Mouse (Mus musculus) heart, adult 2 months (tissue): ENCODE results near the gene Gzmc. TPM values are rescaled to one million over a fixed set of nuclear protein-coding genes. Genes with fewer than 3 reads are reported as not detected.
"Not testable (repeated sequence)": the region's sequence is repeated elsewhere in the genome, so short reads cannot be mapped to it uniquely, and the experiment has no call there.

Source experiments
- DNase-seq, 2 experiments: peaks; one replicate each; pipeline ENCODE4 v3.0.0; 2021
- H3K27ac ChIP-seq: fragments of 200-600 bp; 2 replicates; pipeline ENCODE4 v1.8.1; 2022
- H3K27me3 ChIP-seq: fragments of 200-500 bp; 2 replicates; pipeline ENCODE4 v1.6.1; 2012; ENCODE audit warnings: mild to moderate bottlenecking, low read length, inconsistent platforms, mixed read lengths; ENCODE audit not compliant: control insufficient read depth, insufficient read depth
- H3K36me3 ChIP-seq: fragments of 200-500 bp; 2 replicates; pipeline ENCODE4 v1.6.1; 2012; ENCODE audit warnings: low read length, inconsistent platforms; ENCODE audit not compliant: control insufficient read depth, insufficient read depth
- H3K4me1 ChIP-seq: fragments of 200-500 bp; 2 replicates; pipeline ENCODE4 v1.6.1; 2011; ENCODE audit warnings: low read length; ENCODE audit not compliant: control insufficient read depth, insufficient read depth
- H3K4me3 ChIP-seq: fragments of 200-600 bp; 2 replicates; pipeline ENCODE4 v1.8.1; 2022
- H3K79me2 ChIP-seq: fragments of 200-500 bp; replicated peaks from 2 replicates; pipeline ENCODE4 v1.6.1; 2012; ENCODE audit warnings: mild to moderate bottlenecking, inconsistent platforms, low read length, moderate library complexity, mixed read lengths; ENCODE audit not compliant: control insufficient read depth, insufficient read depth
- H3K9ac ChIP-seq: fragments of 200-500 bp; 2 replicates; pipeline ENCODE4 v1.6.1; 2012; ENCODE audit warnings: low read depth, mild to moderate bottlenecking, control low read depth, inconsistent platforms, low read length, mixed read lengths
- CTCF ChIP-seq: fragments of 200-600 bp; IDR thresholded peaks from 2 replicates; pipeline ENCODE4 v1.8.1; 2022; ENCODE audit warnings: antibody characterized with exemption, mild to moderate bottlenecking, moderate library complexity
- EP300 ChIP-seq: fragments of 200-500 bp; IDR thresholded peaks from 2 replicates; pipeline ENCODE4 v1.6.1; 2011; ENCODE audit warnings: low read depth, low read length, control low read depth; ENCODE audit not compliant: insufficient read depth
- POLR2A ChIP-seq: fragments of 200-500 bp; IDR thresholded peaks from 2 replicates; pipeline ENCODE4 v1.6.1; 2011; ENCODE audit warnings: mild to moderate bottlenecking, low read depth, low read length, control low read depth; ENCODE audit not compliant: insufficient read depth
- WGBS: fragments of 180-500 bp; shearing (Covaris S2); methylation state at CpG from one replicate; pipeline ENCODE4 v1.1.7; 2018; 5-methylcytosine and 5-hydroxymethylcytosine counted together
- intact Hi-C: fragments of 180-260 bp; cut with DNase I; formaldehyde crosslinking; loops from one replicate; pipeline ENCODE4 v1.15.1; 2025
- polyA plus RNA-seq: library from polyadenylated mRNA; depleted of rRNA; stranded (reverse); fragments of >200 nt; gene quantifications from 2 replicates; pipeline ENCODE4 v1.2.3, GENCODE M21; 2012
- total RNA-seq, 2 experiments: library from RNA; stranded (reverse); gene quantifications; 2 replicates each; pipeline ENCODE4 v1.2.3; 2021

The Gzmc gene
- total and polyA plus RNA-seq, 3 experiments, result not detected

- intact Hi-C loops, result no loop called here
- DNase-seq, result no peak
- no peaks in the 10 kb centered on the region for H3K27me3 ChIP-seq
- H3K79me2 ChIP-seq, result no peaks in the 10 kb centered on the region
- H3K27ac ChIP-seq, result no peak overlapping the region
- TF ChIP-seq CTCF (0 out of 2 replicates have a peak, but pooled peaks have one; percentile 2), POLR2A (no peak), EP300 (no peak)
- no peaks in the 10 kb centered on the region for H3K36me3 ChIP-seq
- H3K9ac ChIP-seq, result no peak overlapping the region
- no peaks in the 10 kb centered on the region for H3K4me1 ChIP-seq
- no peak overlapping the region for H3K4me3 ChIP-seq
Observed at GRCm38 (mm10) chr14:56240409-56240808, 6.0 kb upstream of the Gzmc start.

- intact Hi-C loops, result no loop called here
- no peaks in the 10 kb centered on the region for H3K79me2 ChIP-seq
- no peak within 1 kb of the TSS for H3K4me3 ChIP-seq
- H3K4me1 ChIP-seq, result no peaks in the 10 kb centered on the region
- TF ChIP-seq CTCF (no peak), EP300 (no peak), POLR2A (no peak)
- no peaks in the 10 kb centered on the region for H3K36me3 ChIP-seq
- H3K9ac ChIP-seq, result no peak within 1 kb of the TSS
- no peaks in the 10 kb centered on the region for H3K27me3 ChIP-seq
- H3K27ac ChIP-seq, result no peak within 1 kb of the TSS
- no peak for DNase-seq
- 84% methylated on average over 4 of the region's 4 CpGs for WGBS
Observed at GRCm38 (mm10) chr14:56211317-56211716, 23.1 kb downstream of the Gzmc start, which contains the start of gene Gzmf. Gzmf (minus strand) TSS chr14:56211417.

GRCm38 (mm10) chr14:56205613-56206012, 28.8 kb downstream of the Gzmc start:
- DNase-seq, result no peak
- intact Hi-C loops, result loop anchor here (5.0 kb wide), 1 partner anchor 97 kb away; no protein-coding TSS in a partner anchor
- WGBS, result 78% methylated on average over 1 of the region's 1 CpGs

GRCm38 (mm10) chr14:56205021-56205420, 29.4 kb downstream of the Gzmc start:
- H3K4me3 ChIP-seq, H3K36me3 ChIP-seq, H3K4me1 ChIP-seq, H3K27ac ChIP-seq, H3K79me2 ChIP-seq, H3K9ac ChIP-seq, H3K27me3 ChIP-seq, DNase-seq: not testable (repeated sequence)
- WGBS, result 41% methylated on average over 5 of the region's 5 CpGs
- TF ChIP-seq CTCF, result peak; percentile 42
- intact Hi-C loops, result loop anchor here (5.0 kb wide), 1 partner anchor 97 kb away; no protein-coding TSS in a partner anchor

More at GRCm38 (mm10) chr14:56205613-56206012, 28.8 kb downstream of the Gzmc start:
- Histone ChIP-seq H3K9ac (no peak overlapping the region), H3K79me2 (no peaks in the 10 kb centered on the region), H3K27ac (no peak overlapping the region), H3K4me1 (no peaks in the 10 kb centered on the region), H3K36me3 (no peaks in the 10 kb centered on the region), H3K4me3 (no peak overlapping the region), H3K27me3 (no peaks in the 10 kb centered on the region)
- TF ChIP-seq POLR2A (no peak), CTCF (no peak)

GRCm38 (mm10) chr14:56203975-56204374, 30.5 kb downstream of the Gzmc start:
- 3% methylated on average over 2 of the region's 2 CpGs for WGBS
- peak; percentile 26 to 61 for DNase-seq

GRCm38 (mm10) chr14:56186946-56187345, 47.5 kb downstream of the Gzmc start:
- no peaks in the 10 kb centered on the region for H3K27me3 ChIP-seq
- H3K79me2 ChIP-seq, result no peaks in the 10 kb centered on the region
- WGBS, result 42% methylated on average over 6 of the region's 6 CpGs

More at GRCm38 (mm10) chr14:56203975-56204374, 30.5 kb downstream of the Gzmc start:
- no peak overlapping the region for H3K4me3 ChIP-seq
- no peak overlapping the region for H3K27ac ChIP-seq
- H3K27me3 ChIP-seq, result no peaks in the 10 kb centered on the region
- intact Hi-C loops, result no loop called here
- no peaks in the 10 kb centered on the region for H3K4me1 ChIP-seq
- no peak overlapping the region for H3K9ac ChIP-seq
- no peaks in the 10 kb centered on the region for H3K79me2 ChIP-seq
- no peak for TF ChIP-seq EP300
- peak; percentile 96 for TF ChIP-seq CTCF
- no peaks in the 10 kb centered on the region for H3K36me3 ChIP-seq

More at GRCm38 (mm10) chr14:56186946-56187345, 47.5 kb downstream of the Gzmc start:
- no peak overlapping the region for H3K27ac ChIP-seq
- H3K4me3 ChIP-seq, result no peak overlapping the region
- DNase-seq, result no peak
- TF ChIP-seq CTCF, result no peak
- TF ChIP-seq POLR2A, result no peak
- TF ChIP-seq EP300, result no peak
- no peak overlapping the region for H3K9ac ChIP-seq
- H3K4me1 ChIP-seq, result no peaks in the 10 kb centered on the region
- H3K36me3 ChIP-seq, result no peaks in the 10 kb centered on the region
- intact Hi-C loops, result no loop called here
